Mouse (Mus musculus) induced T-regulatory cell, adult 2 months (primary cell): Measurements from ENCODE around the gene Foxc2.

Experiments
- DNase-seq: peaks from one replicate; pipeline ENCODE4 v3.0.0-alpha.2; 2012; ENCODE audit warnings: low read depth

The Foxc2 gene

DNA sequence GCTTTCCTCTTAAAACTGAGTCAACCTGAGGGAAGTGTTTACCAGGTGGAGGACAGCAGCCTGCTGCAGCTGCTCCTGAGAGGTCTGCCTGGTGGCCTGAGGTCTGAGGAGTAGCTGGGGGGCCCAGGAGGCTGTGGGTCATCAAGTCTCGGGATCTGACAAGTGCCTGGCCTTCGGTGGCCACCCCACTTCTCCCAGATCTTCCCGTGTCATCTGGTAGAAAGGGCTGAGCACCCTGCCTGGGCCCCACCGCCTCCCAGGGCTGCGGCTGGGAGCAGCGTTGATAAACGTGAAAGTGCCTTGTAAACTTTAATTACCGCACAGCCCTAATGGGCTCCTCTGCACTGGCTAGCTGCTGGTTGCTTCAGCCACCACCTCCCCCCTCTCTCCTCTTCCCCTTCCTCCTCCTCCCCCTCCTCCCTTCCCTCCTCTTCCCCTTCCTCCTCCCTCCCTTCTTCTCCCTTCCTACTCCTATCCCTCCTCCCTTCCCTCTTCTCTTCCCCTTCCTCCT, 32.7 kb downstream of the Foxc2 start:
- no peak for DNase-seq

- DNase-seq: no peak
These were observed 36.4 kb downstream of the Foxc2 start for GRCm38 (mm10) chr8:121152394-121152793.

- no peak for DNase-seq
These were observed 41.1 kb downstream of the Foxc2 start for GRCm38 (mm10) chr8:121156990-121157491.

DNA sequence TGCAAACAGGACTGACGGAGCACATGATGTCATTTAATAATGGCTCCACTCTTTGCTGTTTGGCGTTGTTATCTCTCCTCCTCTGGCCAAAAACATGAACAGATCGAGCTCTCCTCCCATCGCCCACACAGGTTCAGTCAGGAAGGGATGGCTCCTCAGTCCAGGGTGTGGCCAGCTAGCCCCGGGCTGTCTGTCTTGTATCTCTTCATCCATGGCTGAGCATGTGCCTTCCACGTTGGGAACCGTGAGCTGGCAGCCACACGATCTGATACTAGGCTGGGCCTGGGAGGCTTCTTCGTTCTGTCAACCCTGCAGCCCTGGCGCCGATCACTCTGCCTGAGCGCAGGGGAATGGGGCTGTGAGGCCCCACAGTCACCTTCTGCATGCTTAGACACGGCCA, 42.8 kb downstream of the Foxc2 start:
- no peak for DNase-seq

DNA sequence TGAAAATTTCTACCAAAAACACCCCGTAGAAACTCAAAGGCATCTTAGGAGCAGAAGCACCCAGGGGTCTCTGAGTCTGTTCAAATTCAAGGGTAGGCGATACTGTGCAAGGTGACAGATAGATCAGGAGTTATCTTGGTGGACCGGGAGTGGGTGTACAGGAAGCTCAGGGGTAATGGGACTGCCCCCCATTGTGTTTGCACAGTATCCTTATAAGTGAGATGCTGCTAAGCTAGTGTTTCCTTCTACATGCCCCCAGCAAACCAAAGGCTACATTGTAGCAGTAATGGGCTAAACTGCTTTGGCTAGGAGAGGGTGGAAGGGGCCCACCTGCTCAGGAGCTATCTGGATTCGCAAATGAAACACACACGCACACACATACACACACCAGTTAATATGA, 45.5 kb downstream of the Foxc2 start:
- no peak for DNase-seq

DNA sequence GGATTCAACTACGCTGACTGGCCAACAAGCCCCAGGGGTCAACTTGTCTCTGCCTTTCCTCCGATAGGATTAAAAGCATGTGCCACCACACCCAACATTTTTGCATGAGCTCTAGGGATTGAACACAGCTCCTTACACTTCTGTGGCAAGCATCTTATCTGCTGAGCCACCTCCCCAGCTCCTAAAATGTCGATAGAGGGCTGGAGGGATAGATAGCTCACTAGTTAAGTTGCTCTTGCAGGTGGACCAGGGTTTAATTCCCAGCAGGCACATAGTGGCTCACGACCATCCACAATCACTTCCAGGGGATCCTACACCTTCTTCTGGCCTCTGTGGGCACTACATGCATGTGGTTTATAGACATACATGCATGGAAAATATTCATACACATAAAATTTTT, 46.4 kb downstream of the Foxc2 start:
- DNase-seq: no peak

- no peak for DNase-seq
These were observed 47.1 kb downstream of the Foxc2 start for GRCm38 (mm10) chr8:121162906-121163695.

GRCm38 (mm10) chr8:121164017-121164469, 48.1 kb downstream of the Foxc2 start:
- DNase-seq: no peak

- DNase-seq: no peak
These were observed 52.1 kb downstream of the Foxc2 start for GRCm38 (mm10) chr8:121168033-121168432.
